Mouse (Mus musculus) G1E (cell line): ENCODE data around the gene 1300017J02Rik. TPM values are rescaled to one million over a fixed set of nuclear protein-coding genes. Genes with fewer than 3 reads are reported as not detected.

ENCODE experiments used
- ATAC-seq: 2 replicates; pipeline ENCODE4 v1.8.0; 2016; ENCODE audit warnings: mild to moderate bottlenecking; ENCODE audit not compliant: insufficient number of reproducible peaks, poor library complexity, low FRiP score, severe bottlenecking; ENCODE audit errors: extremely low read depth
- DNase-seq: peaks from one replicate; pipeline ENCODE4 v3.0.0; 2012; ENCODE audit warnings: low spot score
- H3K27me3 ChIP-seq: 2 replicates; pipeline ENCODE4 v1.6.1; 2012; ENCODE audit warnings: mild to moderate bottlenecking, low read length, inconsistent platforms; ENCODE audit not compliant: insufficient read depth
- H3K36me3 ChIP-seq: replicated peaks from 2 replicates; pipeline ENCODE3; 2012; ENCODE audit warnings: mild to moderate bottlenecking, inconsistent platforms
- H3K4me1 ChIP-seq: 2 replicates; pipeline ENCODE4 v1.6.1; 2012; ENCODE audit warnings: low read depth, low read length, inconsistent platforms, mixed read lengths; ENCODE audit not compliant: insufficient read depth
- H3K4me3 ChIP-seq: 2 replicates; pipeline ENCODE4 v1.5.1; 2012; ENCODE audit warnings: low read depth, mild to moderate bottlenecking, inconsistent platforms, low read length, moderate library complexity, mixed read lengths
- H3K9me3 ChIP-seq: replicated peaks from 2 replicates; pipeline ENCODE4 v1.6.1; 2012; ENCODE audit warnings: inconsistent platforms
- CTCF ChIP-seq: IDR thresholded peaks from 2 replicates; pipeline ENCODE4 v1.5.1; 2012; ENCODE audit warnings: low read depth, low read length, inconsistent platforms, mixed read lengths
- GATA1 ChIP-seq: IDR thresholded peaks from 2 replicates; pipeline ENCODE4 v1.6.1; 2012; ENCODE audit warnings: borderline replicate concordance, low read length, inconsistent platforms, mixed read lengths
- GATA2 ChIP-seq: IDR thresholded peaks from 2 replicates; pipeline ENCODE4 v1.6.1; 2012; ENCODE audit warnings: low read depth, low read length, inconsistent platforms, borderline replicate concordance
- POLR2AphosphoS5 ChIP-seq: IDR thresholded peaks from 2 replicates; pipeline ENCODE4 v1.6.1; 2012; ENCODE audit warnings: low read depth, low read length, inconsistent platforms; ENCODE audit not compliant: insufficient replicate concordance
- TAL1 ChIP-seq: conservative IDR thresholded peaks from 2 replicates; pipeline ENCODE4 v1.6.1; 2012; ENCODE audit warnings: low read depth, low read length, inconsistent platforms, mixed read lengths
- polyA plus RNA-seq: library from polyadenylated mRNA; stranded (reverse); fragments of >175 nt; gene quantifications from 2 replicates; pipeline ENCODE4 v1.2.3, GENCODE M21; 2012
- total RNA-seq, 2 experiments: library from RNA; stranded (forward) in 1 of 2; stranded (reverse) in 1 of 2; fragments of 200-1000 nt in 1 of 2; fragments of >200 nt in 1 of 2; fragmentation: Nextera tagmentation in 1 of 2; gene quantifications; 2 replicates each; pipeline ENCODE4 v1.2.3; 2014 to 2017

The 1300017J02Rik gene
- total and polyA plus RNA-seq, 3 experiments = 6.9 to 42.4 (median 31.9) TPM

- DNase-seq (no peak), ATAC-seq (no peak)
- no peaks in the 10 kb centered on the region for H3K9me3 ChIP-seq
- no peak for TF ChIP-seq CTCF
- TF ChIP-seq GATA1 = no peak
- no peak for TF ChIP-seq GATA2
- TF ChIP-seq POLR2AphosphoS5 = no peak
- no peak for TF ChIP-seq TAL1
- H3K4me1 ChIP-seq = peaks cover 12% of the 10 kb centered on the region; the same call in 1 of the 2 replicates
- H3K4me3 ChIP-seq = no peak overlapping the region
- peaks cover 24% of the 10 kb centered on the region for H3K36me3 ChIP-seq
- H3K27me3 ChIP-seq = no peaks in the 10 kb centered on the region
These were observed 3.8 kb downstream of the 1300017J02Rik start for GRCm38 (mm10) chr9:103301086-103301485.

GRCm38 (mm10) chr9:103294507-103294906, 10.4 kb downstream of the 1300017J02Rik start:
- Histone ChIP-seq H3K4me1 (peaks cover 3% of the 10 kb centered on the region; the same call in 1 of the 2 replicates), H3K36me3 (peaks cover 4% of the 10 kb centered on the region), H3K9me3 (no peaks in the 10 kb centered on the region), H3K4me3 (no peak overlapping the region), H3K27me3 (no peaks in the 10 kb centered on the region)
- DNase-seq = no peak
- TF ChIP-seq TAL1 (no peak), GATA2 (no peak), GATA1 (no peak), POLR2AphosphoS5 (no peak), CTCF (no peak)
- ATAC-seq = peak; percentile 22; the same call in 1 of the 2 replicates

GRCm38 (mm10) chr9:103288489-103289180, 16.2 kb downstream of the 1300017J02Rik start:
- Histone ChIP-seq H3K36me3 (peaks cover 12% of the 10 kb centered on the region), H3K4me1 (peaks cover 50% of the 10 kb centered on the region)

GRCm38 (mm10) chr9:103287840-103288488, 16.9 kb downstream of the 1300017J02Rik start:
- Histone ChIP-seq H3K9me3 (no peaks in the 10 kb centered on the region), H3K27me3 (no peaks in the 10 kb centered on the region), H3K36me3 (peaks cover 8% of the 10 kb centered on the region), H3K4me3 (peak overlapping the region; percentile 73), H3K4me1 (peaks cover 50% of the 10 kb centered on the region)
- DNase-seq (peak; percentile 60), ATAC-seq (peak; percentile 83)
- TF ChIP-seq TAL1 (peak; percentile 71), GATA2 (no peak)

More at GRCm38 (mm10) chr9:103288489-103289180, 16.2 kb downstream of the 1300017J02Rik start:
- peak; percentile 26; the same call in 1 of the 2 replicates for ATAC-seq
- TF ChIP-seq GATA1 (no peak), GATA2 (no peak), POLR2AphosphoS5 (no peak), TAL1 (no peak), CTCF (no peak)
- H3K27me3 ChIP-seq = no peaks in the 10 kb centered on the region
- H3K4me3 ChIP-seq = peak overlapping the region; percentile 73
- H3K9me3 ChIP-seq = no peaks in the 10 kb centered on the region
- DNase-seq = peak; percentile 30

- TF ChIP-seq TAL1 (no peak), CTCF (no peak), GATA2 (no peak), GATA1 (no peak), POLR2AphosphoS5 (no peak)
- Histone ChIP-seq H3K27me3 (no peaks in the 10 kb centered on the region), H3K36me3 (peaks cover 15% of the 10 kb centered on the region), H3K4me1 (peaks cover 52% of the 10 kb centered on the region), H3K4me3 (peak overlapping the region; percentile 65), H3K9me3 (no peaks in the 10 kb centered on the region)
- DNase-seq (no peak), ATAC-seq (no peak)
These were observed 17.9 kb downstream of the 1300017J02Rik start for GRCm38 (mm10) chr9:103286901-103287422.

GRCm38 (mm10) chr9:103286396-103286795, 18.5 kb downstream of the 1300017J02Rik start:
- Histone ChIP-seq H3K4me3 (peak overlapping the region; percentile 65; the same call in 1 of the 2 replicates), H3K4me1 (peaks cover 52% of the 10 kb centered on the region), H3K9me3 (no peaks in the 10 kb centered on the region), H3K27me3 (no peaks in the 10 kb centered on the region), H3K36me3 (peaks cover 19% of the 10 kb centered on the region)
- TF ChIP-seq GATA2 (no peak), GATA1 (no peak), CTCF (no peak), TAL1 (no peak), POLR2AphosphoS5 (no peak)
- peak; percentile 23 for DNase-seq
- ATAC-seq = peak; percentile 55
